Mouse (Mus musculus) kidney, postnatal 10 days (tissue): Measurements from ENCODE around the gene Map4k4.

Source experiments
- DNase-seq: peaks from one replicate; pipeline ENCODE4 v3.0.0; 2021; ENCODE audit warnings: mixed read lengths

The Map4k4 gene

DNA sequence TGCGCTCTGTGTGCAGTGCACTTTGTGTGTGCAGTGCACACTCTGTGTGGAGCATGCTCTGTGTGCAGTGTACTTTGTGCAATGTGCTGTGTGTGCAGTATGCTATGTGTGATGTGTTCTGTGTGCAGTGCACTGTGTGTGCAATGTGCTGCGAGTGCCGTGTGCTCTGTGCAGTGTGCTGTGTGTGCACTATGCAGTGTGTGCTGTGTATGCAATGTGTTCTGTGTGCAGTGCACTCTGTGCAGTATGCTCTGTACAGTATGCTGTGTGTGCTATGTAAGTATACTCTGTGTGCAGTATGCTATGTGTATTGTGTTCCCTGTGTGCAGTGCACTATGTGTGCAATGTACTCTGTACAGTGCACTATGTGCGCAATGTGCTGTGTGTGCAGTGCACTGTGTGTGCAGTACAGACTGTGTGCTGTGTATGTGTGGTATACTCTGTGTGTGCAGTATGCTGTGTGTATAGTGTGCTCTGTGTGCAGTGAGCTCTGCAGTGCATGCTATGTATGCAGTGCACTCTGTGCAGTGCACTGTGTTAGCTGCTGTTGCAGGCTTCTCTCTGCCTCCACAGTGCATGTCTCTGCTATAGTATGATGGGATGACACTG is 105.4 kb downstream of the Map4k4 start:
- DNase-seq: no peak

DNA sequence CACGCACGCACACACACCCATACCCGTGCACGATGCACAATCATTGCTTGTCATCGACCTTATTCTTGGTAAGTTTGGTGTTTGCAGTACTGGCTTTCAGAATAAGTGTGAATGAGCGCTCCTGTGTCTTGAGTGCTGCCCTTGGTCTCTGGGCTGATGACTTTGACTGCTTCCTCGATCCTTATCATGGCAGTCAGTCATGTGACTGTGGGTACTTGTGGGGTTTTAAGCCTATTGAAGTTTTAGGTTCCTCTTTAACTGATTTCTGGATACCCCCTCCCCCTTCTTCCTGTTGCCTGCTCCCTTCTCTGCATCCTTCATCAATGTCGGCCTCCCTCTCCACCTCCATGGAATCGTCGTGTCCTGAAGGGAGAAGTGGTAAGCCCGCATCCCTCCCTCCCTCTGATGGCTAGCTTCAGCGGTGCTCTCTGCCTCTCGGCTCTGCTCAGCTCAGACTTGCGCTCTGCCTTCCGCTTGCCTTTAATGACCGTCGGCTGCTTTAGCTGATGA is 107.3 kb downstream of the Map4k4 start:
- no peak for DNase-seq

GRCm38 (mm10) chr1:40012696-40013095 is 112.0 kb downstream of the Map4k4 start:
- DNase-seq: no peak

DNA sequence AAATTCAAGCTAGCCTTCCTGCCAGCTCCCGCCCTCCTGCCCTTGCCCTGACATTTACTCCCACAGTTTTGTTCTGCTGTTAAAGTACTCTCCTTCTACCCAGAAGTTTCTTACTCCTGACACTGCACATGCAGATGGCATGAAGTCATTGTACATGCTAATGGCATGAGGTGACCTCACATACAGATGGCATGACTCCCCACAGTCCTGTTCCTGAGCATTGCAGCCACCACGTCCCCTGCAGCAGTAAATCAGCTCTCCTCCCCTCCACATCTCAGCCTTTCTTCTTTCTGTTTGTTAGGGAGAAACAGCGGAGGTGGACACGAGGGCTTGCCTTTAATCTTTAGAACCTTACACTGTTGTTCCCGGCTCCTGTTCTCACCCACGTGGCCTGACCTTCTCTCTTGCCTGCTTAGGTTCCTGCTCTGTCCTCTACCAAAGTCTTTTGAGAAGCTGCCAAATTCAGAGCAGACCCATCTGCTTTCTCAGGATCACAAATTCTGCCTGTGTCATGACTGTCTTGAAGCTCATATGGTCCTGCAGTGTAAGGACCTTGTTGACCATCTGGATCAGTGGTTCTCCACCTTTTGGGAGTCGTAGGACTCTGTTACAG is 114.5 kb downstream of the Map4k4 start:
- no peak for DNase-seq

GRCm38 (mm10) chr1:40021617-40022016 is 120.9 kb downstream of the Map4k4 start:
- DNase-seq: no peak

DNA sequence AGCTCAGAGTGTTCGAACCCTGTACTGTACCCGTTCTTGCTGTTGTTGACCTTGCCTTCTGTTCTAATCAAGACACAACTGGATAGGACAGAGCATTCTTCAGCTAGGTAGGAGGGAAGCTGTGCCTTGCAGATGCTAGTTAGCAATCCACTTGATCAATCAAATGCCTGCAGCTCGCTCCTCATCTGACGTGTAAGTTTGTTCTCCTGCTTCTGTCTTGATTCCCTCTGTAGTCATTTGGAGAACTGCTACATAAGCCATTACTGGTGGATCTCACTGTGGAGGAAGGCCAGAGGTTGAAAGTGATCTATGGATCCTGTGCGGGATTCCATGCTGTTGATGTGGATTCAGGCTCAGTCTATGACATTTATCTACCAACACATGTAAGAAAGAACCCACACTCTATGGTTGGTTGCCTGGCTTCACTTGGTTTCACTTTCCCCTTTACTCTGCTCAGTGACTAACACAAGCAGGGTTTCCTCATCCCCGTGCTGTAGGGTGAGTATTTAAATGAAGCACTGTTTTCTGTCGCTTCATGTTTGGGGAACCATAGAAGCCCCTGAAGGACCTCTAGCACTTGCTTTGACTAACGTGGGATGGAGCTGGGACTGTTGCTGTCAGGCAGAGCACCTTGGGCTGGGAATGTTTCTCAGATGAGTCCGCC is 121.9 kb downstream of the Map4k4 start:
- no peak for DNase-seq

GRCm38 (mm10) chr1:40023206-40023605 is 122.5 kb downstream of the Map4k4 start:
- no peak for DNase-seq

GRCm38 (mm10) chr1:40023748-40024147 is 123.0 kb downstream of the Map4k4 start:
- DNase-seq: no peak

DNA sequence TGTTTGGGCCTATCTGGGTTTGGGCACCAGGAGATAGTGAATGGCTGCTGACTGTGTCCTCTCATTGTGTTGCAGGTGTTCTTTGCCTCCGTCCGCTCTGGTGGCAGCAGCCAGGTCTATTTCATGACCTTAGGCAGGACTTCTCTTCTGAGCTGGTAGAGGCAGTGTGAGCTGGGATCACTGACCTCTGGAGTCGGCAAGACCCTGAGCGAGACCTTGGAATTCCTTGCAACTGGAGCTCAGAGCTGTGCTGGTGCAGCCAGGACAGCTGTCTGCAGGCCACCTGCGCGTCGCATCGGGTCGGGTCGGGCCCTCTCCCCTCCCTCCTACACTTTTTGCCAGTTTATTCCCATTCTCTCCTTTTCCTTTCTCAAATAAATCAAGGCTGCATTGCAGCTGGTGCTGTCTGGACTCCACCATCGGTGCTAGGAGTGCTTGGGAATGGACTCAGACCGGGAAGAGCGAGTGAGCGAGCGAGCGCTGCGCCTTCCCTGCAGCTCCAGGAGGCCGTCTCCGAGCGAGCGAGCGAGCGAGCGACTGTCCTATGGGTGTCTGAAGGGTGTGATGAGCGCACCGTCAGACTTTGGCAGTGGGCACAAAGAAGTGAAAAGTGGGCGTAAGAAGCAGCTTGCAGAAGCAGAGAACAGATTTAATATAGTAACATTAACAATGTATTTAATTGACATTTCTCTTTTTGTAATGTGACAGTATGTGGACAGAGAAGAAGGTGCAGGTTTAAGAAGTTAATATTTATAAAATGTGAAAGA is 124.0 kb downstream of the Map4k4 start:
- DNase-seq: no peak

DNA sequence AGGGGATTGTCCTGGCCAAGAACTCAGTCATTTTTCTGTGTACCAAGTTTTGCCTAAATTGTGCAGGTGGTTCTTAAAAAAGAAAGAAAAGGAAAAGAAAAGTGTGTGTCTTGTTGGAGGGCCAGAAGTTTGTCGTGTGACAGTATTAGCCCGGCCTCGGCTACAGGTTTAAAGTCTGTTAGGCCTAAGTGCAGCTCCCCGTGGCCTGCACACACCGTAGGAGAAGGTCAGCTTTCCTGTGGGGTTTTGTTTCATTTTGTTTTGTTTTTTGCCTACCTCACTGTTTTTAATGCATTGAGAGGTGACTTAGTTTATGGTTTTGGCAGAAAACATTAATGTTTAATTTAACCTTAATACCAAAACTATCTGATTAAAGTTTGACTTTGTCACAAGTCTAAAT is 124.7 kb downstream of the Map4k4 start:
- no peak for DNase-seq

DNA sequence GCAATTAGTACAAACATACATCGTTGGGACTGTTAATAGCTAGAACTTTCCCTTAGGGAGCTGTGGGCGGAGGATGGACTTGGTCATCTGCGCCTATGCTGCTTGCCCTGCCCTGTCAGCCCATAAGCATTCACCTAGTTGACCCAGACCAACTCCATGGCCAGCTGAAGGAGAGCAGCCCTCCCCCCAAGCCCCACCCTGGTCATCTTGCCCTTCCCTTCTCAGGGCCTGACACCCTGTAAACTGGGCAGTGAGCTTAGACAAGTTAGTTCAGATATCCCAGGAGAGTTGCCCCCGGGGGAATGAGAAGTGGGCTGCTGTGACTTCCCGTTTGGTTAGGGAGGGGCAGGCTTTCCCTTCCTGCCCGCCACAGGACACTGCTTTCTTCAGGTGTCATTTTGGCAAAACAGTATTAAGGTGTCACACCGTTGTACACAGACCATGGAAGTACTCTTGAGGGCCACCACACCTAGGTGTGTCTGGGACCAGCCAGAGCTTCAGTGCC is 126.5 kb downstream of the Map4k4 start:
- DNase-seq: no peak

- no peak for DNase-seq
Observed at GRCm38 (mm10) chr1:40028207-40028998, 127.7 kb downstream of the Map4k4 start.

DNA sequence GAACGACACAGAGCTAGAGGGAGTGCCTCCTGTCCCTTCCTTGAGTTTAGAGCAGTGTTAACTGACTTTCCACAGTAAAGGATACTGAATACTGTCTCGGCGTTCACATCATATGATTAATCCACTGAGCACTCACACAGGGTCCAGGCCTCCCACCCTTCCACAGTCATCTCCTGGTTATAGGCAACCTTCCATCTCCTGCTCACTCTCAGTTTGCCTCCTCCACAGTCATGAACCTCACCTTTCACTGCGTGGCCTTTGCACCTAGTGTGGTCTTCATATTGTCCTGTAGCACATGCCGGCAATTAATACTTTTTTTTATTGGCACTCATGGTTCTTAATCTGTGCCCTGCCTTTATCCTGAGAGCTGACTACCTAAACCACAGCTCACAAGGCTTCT is 128.9 kb downstream of the Map4k4 start:
- DNase-seq: no peak

DNA sequence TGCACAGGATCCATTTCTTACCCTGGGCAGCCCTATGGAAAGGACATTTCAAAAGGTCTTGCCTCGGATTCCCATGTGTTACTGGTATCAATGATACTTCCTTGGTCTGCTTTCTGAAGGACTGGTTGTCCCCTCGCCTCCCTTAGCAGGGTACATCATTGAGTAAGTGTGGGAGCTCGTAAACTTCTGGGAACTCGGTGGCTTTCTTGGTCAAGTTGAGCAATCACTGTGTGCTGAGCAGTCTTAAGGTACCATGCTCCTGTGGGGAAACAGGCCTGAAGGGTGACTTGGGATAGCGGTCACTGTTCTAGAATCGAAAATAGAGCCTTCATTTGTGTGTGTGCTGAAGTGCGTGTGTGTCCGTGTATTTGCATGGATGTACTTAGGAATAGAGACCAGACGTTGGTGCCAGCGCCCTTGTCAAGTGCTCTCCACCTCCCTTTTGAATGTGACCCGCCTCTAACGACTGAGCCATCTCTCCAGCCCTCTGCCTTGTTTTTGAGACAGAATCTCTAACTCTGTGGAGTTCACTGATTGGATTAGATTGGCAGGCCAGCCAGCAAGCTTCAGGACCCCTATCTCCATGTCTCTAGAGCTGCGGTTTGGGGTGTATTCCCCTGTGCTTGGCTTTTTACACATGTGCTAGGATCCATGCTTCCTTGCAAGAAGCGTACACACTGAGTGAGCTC is 129.7 kb downstream of the Map4k4 start:
- DNase-seq: no peak

GRCm38 (mm10) chr1:40030976-40031356 is 130.3 kb downstream of the Map4k4 start:
- no peak for DNase-seq

- no peak for DNase-seq
Observed at GRCm38 (mm10) chr1:40031626-40032025, 130.9 kb downstream of the Map4k4 start.

GRCm38 (mm10) chr1:40033315-40033714 is 132.6 kb downstream of the Map4k4 start:
- DNase-seq: no peak

GRCm38 (mm10) chr1:40033743-40034420 is 133.2 kb downstream of the Map4k4 start:
- no peak for DNase-seq

GRCm38 (mm10) chr1:40037831-40038230 is 137.1 kb downstream of the Map4k4 start:
- no peak for DNase-seq

DNA sequence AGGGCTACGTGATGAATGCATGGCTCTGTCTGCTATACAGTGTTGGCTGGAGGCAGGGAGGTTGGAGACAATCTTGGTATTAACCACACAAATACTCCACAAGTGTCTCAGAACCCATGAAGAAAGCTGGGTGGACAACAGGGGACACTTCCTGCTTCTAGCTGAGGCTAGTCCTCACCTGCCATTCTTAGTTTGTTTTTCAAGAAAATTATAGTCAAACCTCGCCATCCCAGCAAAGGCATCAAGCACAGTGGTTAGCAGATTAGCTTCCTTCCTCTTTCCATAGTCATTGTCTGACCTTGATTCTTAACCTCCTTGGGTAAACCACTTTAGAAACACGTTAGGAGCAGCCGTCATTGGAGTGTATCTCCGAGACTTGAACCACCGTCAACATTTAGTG is 145.0 kb downstream of the Map4k4 start:
- no peak for DNase-seq

DNA sequence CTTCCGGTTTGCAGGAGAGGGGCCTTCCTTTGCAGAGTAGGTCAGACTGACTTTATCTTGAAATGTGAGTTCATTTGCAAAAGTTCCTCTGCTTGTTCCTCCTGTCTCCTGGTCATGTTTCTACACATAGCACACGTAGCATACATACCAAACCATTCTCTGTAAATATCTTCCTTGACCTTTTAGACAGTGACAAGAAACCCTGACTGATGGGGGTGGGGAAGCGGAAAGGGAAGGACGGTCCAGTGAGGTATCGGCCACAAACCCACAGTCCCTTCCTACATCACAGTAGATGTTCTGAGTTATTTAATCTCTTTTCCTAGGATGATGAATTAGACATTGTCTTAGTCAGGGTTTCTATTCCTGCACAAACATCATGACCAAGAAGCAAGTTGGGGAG is 145.9 kb downstream of the Map4k4 start:
- no peak for DNase-seq
